In genomic region chr3:128230390-128230789, GRCm38 (mm10) we compare ENCODE assay signal across 27 mouse cellular contexts.
A peak's percentile ranks its signal among the peaks of the same experiment; 100 is the strongest.
DNase-seq lines count a peak whose midpoint lies in the region; ATAC-seq and TF ChIP-seq lines count a peak whose summit lies in the region.
"Had no signal": no experiment of that assay in that cellular context is flagged by ENCODE, and none has a peak within 500 bp of the region (broad histone marks: within the 10 kb centered on the region; RNA-seq: fewer than 3 reads in every experiment).

No protein-coding gene starts in this region.

- no peaks in the 10 kb centered on the region for H3K27me3 ChIP-seq in embryonic facial prominence, embryonic 11.5 days (ENCODE audit: control insufficient read depth, insufficient read depth, low read length)
- no peaks in the 10 kb centered on the region for H3K27me3 ChIP-seq in embryonic facial prominence, embryonic 10.5 days (replicated peaks; ENCODE audit: low read depth, poor library complexity, severe bottlenecking)
- no peaks in the 10 kb centered on the region for H3K27me3 ChIP-seq in midbrain, embryonic 11.5 days (ENCODE audit: control insufficient read depth, insufficient read depth, low read length)
- H3K27me3 ChIP-seq in midbrain, embryonic 10.5 days (ENCODE audit: low read depth, poor library complexity, severe bottlenecking), result no peaks in the 10 kb centered on the region
- H3K27me3 ChIP-seq in kidney, embryonic 15.5 days, result no peaks in the 10 kb centered on the region
- H3K27me3 ChIP-seq: embryonic facial prominence, embryonic 15.5 days had no signal

- H3K4me1 ChIP-seq in embryonic facial prominence, embryonic 11.5 days (ENCODE audit: control insufficient read depth, insufficient read depth, low read length), result no peaks in the 10 kb centered on the region
- peaks cover 4% of the 10 kb centered on the region; the same call in 1 of the 2 replicates for H3K4me1 ChIP-seq in embryonic facial prominence, embryonic 10.5 days
- no peaks in the 10 kb centered on the region for H3K4me1 ChIP-seq in midbrain, embryonic 11.5 days (ENCODE audit: control insufficient read depth, insufficient read depth, low read length)
- H3K4me1 ChIP-seq in midbrain, embryonic 10.5 days, result peaks cover 6% of the 10 kb centered on the region; the same call in 1 of the 2 replicates
- 0 out of 2 replicates have a peak, but pooled peaks cover 3% of the 10 kb centered on the region for H3K4me1 ChIP-seq in kidney, embryonic 15.5 days
- H3K4me1 ChIP-seq: embryonic facial prominence, embryonic 15.5 days; heart, embryonic 12.5 days; heart, embryonic 15.5 days had no signal

- WGBS in embryonic facial prominence, embryonic 11.5 days, result 66% methylated on average over 5 of the region's 5 CpGs
- 82% methylated on average over 5 of the region's 5 CpGs for WGBS in embryonic facial prominence, embryonic 10.5 days
- 75% methylated on average over 5 of the region's 5 CpGs for WGBS in midbrain, embryonic 11.5 days
- 83% methylated on average over 5 of the region's 5 CpGs for WGBS in midbrain, embryonic 10.5 days
- WGBS in kidney, embryonic 15.5 days, result 90% methylated on average over 5 of the region's 5 CpGs

- H3K9ac ChIP-seq in embryonic facial prominence, embryonic 11.5 days (replicated peaks; ENCODE audit: low read length), result no peak overlapping the region
- H3K9ac ChIP-seq in midbrain, embryonic 11.5 days (ENCODE audit: low read length), result no peak overlapping the region
- H3K9ac ChIP-seq in kidney, embryonic 15.5 days, result no peak overlapping the region
- H3K9ac ChIP-seq: embryonic facial prominence, embryonic 15.5 days; forebrain, postnatal 0 days; heart, embryonic 12.5 days; heart, embryonic 15.5 days; hindbrain, embryonic 14.5 days had no signal

- peak; percentile 13 for DNase-seq in embryonic facial prominence, embryonic 11.5 days (ENCODE audit: low spot score)
- no peak for DNase-seq in embryonic facial prominence, embryonic 10.5 days (ENCODE audit: low spot score)
- peak; percentile 45 for DNase-seq in midbrain, embryonic 11.5 days (ENCODE audit: low spot score, missing footprints)
- DNase-seq in midbrain, embryonic 10.5 days (ENCODE audit: low spot score), result no peak
- DNase-seq in brain, embryonic 14.5 days (ENCODE audit: low read depth), result peak; percentile 30
- peak; percentile 13 for DNase-seq in retina, embryonic 14.5 days (ENCODE audit: low spot score)
- no peak for DNase-seq in gastrocnemius, adult 18-20 months (ENCODE audit: low spot score)
- DNase-seq: adrenal gland, postnatal 10 days; adrenal gland, postnatal 36 days; cerebellum, adult 11 months; cerebellum, adult 2 months; cerebellum, adult 9-11 months; cerebellum, postnatal 25 days; forebrain, postnatal 0 days; gastrocnemius, postnatal 25 days; heart, adult 18-20 months; heart, postnatal 10 days; heart, postnatal 4 days had no signal

- no peak overlapping the region for H3K4me2 ChIP-seq in embryonic facial prominence, embryonic 11.5 days (ENCODE audit: low read depth, low read length)
- no peak overlapping the region for H3K4me2 ChIP-seq in midbrain, embryonic 11.5 days
- H3K4me2 ChIP-seq in kidney, embryonic 15.5 days, result no peak overlapping the region
- H3K4me2 ChIP-seq: embryonic facial prominence, embryonic 15.5 days; heart, embryonic 12.5 days; heart, embryonic 15.5 days; hindbrain, embryonic 14.5 days had no signal

- H3K36me3 ChIP-seq in embryonic facial prominence, embryonic 11.5 days (replicated peaks; ENCODE audit: control insufficient read depth, insufficient read depth, low read depth, low read length), result no peaks in the 10 kb centered on the region
- H3K36me3 ChIP-seq in embryonic facial prominence, embryonic 10.5 days (replicated peaks), result no peaks in the 10 kb centered on the region
- no peaks in the 10 kb centered on the region for H3K36me3 ChIP-seq in midbrain, embryonic 11.5 days (ENCODE audit: control insufficient read depth, insufficient read depth, low read length)
- no peaks in the 10 kb centered on the region for H3K36me3 ChIP-seq in midbrain, embryonic 10.5 days
- no peaks in the 10 kb centered on the region for H3K36me3 ChIP-seq in kidney, embryonic 15.5 days
- H3K36me3 ChIP-seq: embryonic facial prominence, embryonic 15.5 days; heart, embryonic 12.5 days; heart, embryonic 15.5 days had no signal

- no peak overlapping the region for H3K27ac ChIP-seq in embryonic facial prominence, embryonic 11.5 days (replicated peaks; ENCODE audit: low read depth, low read length)
- H3K27ac ChIP-seq in embryonic facial prominence, embryonic 10.5 days (replicated peaks), result no peak overlapping the region
- H3K27ac ChIP-seq in midbrain, embryonic 11.5 days (ENCODE audit: low read depth, low read length), result no peak overlapping the region
- H3K27ac ChIP-seq in midbrain, embryonic 10.5 days (replicated peaks), result no peak overlapping the region
- H3K27ac ChIP-seq in kidney, embryonic 15.5 days, result no peak overlapping the region
- H3K27ac ChIP-seq: embryonic facial prominence, embryonic 15.5 days; heart, embryonic 15.5 days; hindbrain, embryonic 14.5 days; hindbrain, postnatal 0 days had no signal

- no peak overlapping the region for H3K4me3 ChIP-seq in embryonic facial prominence, embryonic 11.5 days (ENCODE audit: low read depth, low read length)
- H3K4me3 ChIP-seq in embryonic facial prominence, embryonic 10.5 days, result no peak overlapping the region
- H3K4me3 ChIP-seq in midbrain, embryonic 11.5 days (ENCODE audit: low read depth, low read length), result no peak overlapping the region
- no peak overlapping the region for H3K4me3 ChIP-seq in midbrain, embryonic 10.5 days
- no peak overlapping the region for H3K4me3 ChIP-seq in kidney, embryonic 15.5 days (replicated peaks)
- H3K4me3 ChIP-seq: embryonic facial prominence, embryonic 15.5 days; heart, embryonic 12.5 days; heart, embryonic 15.5 days had no signal

- no peak for TF ChIP-seq CTCF in brain, embryonic 14.5 days (IDR thresholded peaks at IDR 0.05; ENCODE audit: borderline replicate concordance, extremely low read depth, insufficient read depth, insufficient read length)

- H3K9me3 ChIP-seq in embryonic facial prominence, embryonic 11.5 days (replicated peaks; ENCODE audit: control insufficient read depth, low read length), result no peaks in the 10 kb centered on the region
- H3K9me3 ChIP-seq in embryonic facial prominence, embryonic 10.5 days, result no peaks in the 10 kb centered on the region
- H3K9me3 ChIP-seq in midbrain, embryonic 11.5 days (ENCODE audit: control insufficient read depth, low read length), result no peaks in the 10 kb centered on the region
- H3K9me3 ChIP-seq in midbrain, embryonic 10.5 days (replicated peaks), result no peaks in the 10 kb centered on the region
- H3K9me3 ChIP-seq in kidney, embryonic 15.5 days (replicated peaks), result no peaks in the 10 kb centered on the region
- H3K9me3 ChIP-seq: embryonic facial prominence, embryonic 15.5 days; heart, embryonic 12.5 days; heart, embryonic 15.5 days had no signal

- no peak for ATAC-seq in embryonic facial prominence, embryonic 11.5 days (replicated peaks; ENCODE audit: insufficient number of reproducible peaks, low FRiP score, low TSS enrichment, low read depth)
- ATAC-seq in midbrain, embryonic 11.5 days (ENCODE audit: low FRiP score), result no peak
- ATAC-seq in kidney, embryonic 15.5 days (replicated peaks; ENCODE audit: low FRiP score), result no peak
- ATAC-seq: activated CD4-positive, CD25-positive, alpha-beta regulatory T cell, adult 4 months; forebrain, embryonic 14.5 days; forebrain, postnatal 0 days; hindbrain, postnatal 0 days; inflammation-experienced regulatory T-cells, adult 6 months had no signal

- TF ChIP-seq POLR2A in brain, embryonic 14.5 days (IDR thresholded peaks at IDR 0.05; ENCODE audit: borderline replicate concordance, extremely low read depth, insufficient read depth, insufficient read length, poor library complexity, severe bottlenecking), result no peak

Comparison
In these comparisons a context has a peak if more than half of its experiments do, and no peak if none do; other contexts are left out.
1. DNase-seq: peak in embryonic facial prominence, embryonic 11.5 days (single experiment), midbrain, embryonic 11.5 days (single experiment), brain, embryonic 14.5 days (single experiment) and retina, embryonic 14.5 days (single experiment); none in embryonic facial prominence, embryonic 10.5 days (single experiment), midbrain, embryonic 10.5 days (single experiment) and gastrocnemius, adult 18-20 months (single experiment).